Mouse (Mus musculus) CH12.LX (cell line): Measurements from ENCODE around the gene Jph2. TPM values are rescaled to one million over a fixed set of nuclear protein-coding genes. Genes with fewer than 3 reads are reported as not detected.

ENCODE experiments used
- DNase-seq: peaks from one replicate; pipeline ENCODE4 v3.0.0-alpha.2; 2013; ENCODE audit errors: extremely low read depth
- H3K27ac ChIP-seq: 2 replicates; pipeline ENCODE4 v1.5.1; 2012; ENCODE audit warnings: low read depth, mild to moderate bottlenecking, control low read depth, moderate library complexity; ENCODE audit not compliant: insufficient read depth
- H3K27me3 ChIP-seq: replicated peaks from 2 replicates; pipeline ENCODE3; 2012; ENCODE audit warnings: inconsistent platforms
- H3K36me3 ChIP-seq, 2 experiments: replicated peaks in 1 of 2; 2 replicates each; pipeline versions ENCODE3 to v1.6.1; 2012; ENCODE audit warnings: inconsistent platforms in 1 of 2, low read length in 1 of 2, mild to moderate bottlenecking in 1 of 2, mixed read lengths in 1 of 2, moderate library complexity in 1 of 2; ENCODE audit not compliant: control insufficient read depth in 1 of 2, insufficient read depth in 1 of 2
- H3K4me1 ChIP-seq, 2 experiments: 2 replicates each; pipeline ENCODE4 v1.6.1; 2012; ENCODE audit warnings: inconsistent platforms in 1 of 2, moderate library complexity in 1 of 2; ENCODE audit not compliant: insufficient read depth in 2 of 2, control insufficient read depth in 1 of 2
- H3K4me2 ChIP-seq: 2 replicates; pipeline ENCODE4 v1.6.1; 2012; ENCODE audit warnings: low read depth, mild to moderate bottlenecking, control low read depth; ENCODE audit not compliant: poor library complexity, insufficient read depth, severe bottlenecking
- H3K4me3 ChIP-seq, 3 experiments: fragments of 150-350 bp in 1 of 3; sonication (generic) in 1 of 3; replicated peaks in 1 of 3; 2 replicates each; pipeline versions ENCODE3 to v1.5.1; 2011 to 2012; ENCODE audit warnings: low read depth in 2 of 3, low read length in 2 of 3, mild to moderate bottlenecking in 2 of 3, moderate library complexity in 2 of 3, control low read depth in 1 of 3, improper control_type of control experiment in 1 of 3, inconsistent platforms in 1 of 3, mixed read lengths in 1 of 3; ENCODE audit not compliant: poor library complexity in 1 of 3
- H3K79me2 ChIP-seq: replicated peaks from 2 replicates; pipeline ENCODE4 v1.6.1; 2012; ENCODE audit warnings: mild to moderate bottlenecking, moderate library complexity; ENCODE audit not compliant: control insufficient read depth, poor library complexity, insufficient read depth, severe bottlenecking; ENCODE audit errors: extremely low read depth
- H3K9ac ChIP-seq: 2 replicates; pipeline ENCODE4 v1.6.1; 2012; ENCODE audit warnings: low read depth, mild to moderate bottlenecking, control low read depth, moderate library complexity; ENCODE audit not compliant: insufficient read depth
- H3K9me3 ChIP-seq: replicated peaks from 2 replicates; pipeline ENCODE3; 2012; ENCODE audit warnings: low read length, inconsistent platforms, mixed read lengths
- JUND ChIP-seq: conservative IDR thresholded peaks from 2 replicates; pipeline ENCODE4 v1.6.1; 2011; ENCODE audit warnings: low read depth, low read length, improper control_type of control experiment
- MAFK ChIP-seq: IDR thresholded peaks from 2 replicates; pipeline ENCODE4 v1.6.1; 2011; ENCODE audit warnings: low read length, improper control_type of control experiment; ENCODE audit not compliant: insufficient replicate concordance
- POLR2A ChIP-seq: IDR thresholded peaks from 2 replicates; pipeline ENCODE4 v1.6.1; 2011; ENCODE audit warnings: low read depth, mild to moderate bottlenecking, improper control_type of control experiment, low read length
- ZNF384 ChIP-seq: IDR thresholded peaks from 2 replicates; pipeline ENCODE4 v1.6.1; 2012; ENCODE audit warnings: low read depth, low read length, improper control_type of control experiment, inconsistent platforms
- dilution Hi-C: fragments of 300-500 bp; cut with MboI; formaldehyde crosslinking; loops from 2 replicates; pipeline ENCODE4 v1.14.3; 2020; ENCODE audit warnings: low sequenced_read_pairs; ENCODE audit not compliant: extremely low pct_unique_long_range_greater_than_20kb, extremely low pct_ligation_motif_present
- in situ Hi-C: fragments of 300-500 bp; cut with MboI; formaldehyde crosslinking; loops from 3 replicates; pipeline ENCODE4 v1.14.3; 2019; ENCODE audit warnings: low sequenced_read_pairs, low pct_ligation_motif_present, low pct_unique_long_range_greater_than_20kb, mixed read lengths
- polyA plus RNA-seq: library from polyadenylated mRNA; unstranded; fragments of >175 nt; gene quantifications from 2 replicates; pipeline ENCODE4 v1.2.1, GENCODE M21; 2012; ENCODE audit warnings: low read depth; ENCODE audit not compliant: insufficient read length
- total RNA-seq, 2 experiments: library from RNA; depleted of rRNA; stranded (reverse); fragments of 300-350 nt in 1 of 2; fragments of >200 nt in 1 of 2; gene quantifications; 2 replicates each; pipeline ENCODE4 v1.2.3; 2012 to 2014

The Jph2 gene
- total and polyA plus RNA-seq, 3 experiments, result not detected

- peaks cover 86% of the 10 kb centered on the region for H3K27me3 ChIP-seq
- in situ Hi-C loops, result no loop called here
Measured at GRCm38 (mm10) chr2:163288881-163289379, 108.9 kb downstream of the Jph2 start.

More at GRCm38 (mm10) chr2:163288881-163289379, 108.9 kb downstream of the Jph2 start:
- Histone ChIP-seq H3K9me3 (no peaks in the 10 kb centered on the region), H3K79me2 (no peaks in the 10 kb centered on the region), H3K4me2 (no peak overlapping the region), H3K36me3 (no peaks in the 10 kb centered on the region), H3K4me3 (no peak overlapping the region), H3K4me1 (no peaks in the 10 kb centered on the region), H3K27ac (no peak overlapping the region), H3K9ac (no peak overlapping the region)
- DNase-seq, result no peak
- dilution Hi-C loops, result no loop called here
- TF ChIP-seq POLR2A (no peak), MAFK (no peak), ZNF384 (no peak), JUND (no peak)

Other genes with a start within 250 kb of the Jph2 start
- gene Tox2, start 194.9 kb downstream of the Jph2 start, total RNA-seq (2012; rRNA removed), result not detected in 2 replicates
- not detected in 2 replicates for gene Tox2, start 194.9 kb downstream of the Jph2 start, total RNA-seq (2014; rRNA removed)
- not detected in 2 replicates for gene Tox2, start 194.9 kb downstream of the Jph2 start, polyA plus RNA-seq
- gene Oser1, start 26.7 kb upstream of the Jph2 start, total RNA-seq (2012; rRNA removed), result 29.0 and 31.3 TPM in 2 replicates
- 44.9 and 54.7 TPM in 2 replicates for gene Oser1, start 26.7 kb upstream of the Jph2 start, total RNA-seq (2014; rRNA removed)
- gene Oser1, start 26.7 kb upstream of the Jph2 start, polyA plus RNA-seq, result 38.1 and 45.0 TPM in 2 replicates
- not detected in 2 replicates for gene Gdap1l1, start 40.5 kb upstream of the Jph2 start, total RNA-seq (2012; rRNA removed)
- gene Gdap1l1, start 40.5 kb upstream of the Jph2 start, total RNA-seq (2014; rRNA removed), result not detected in 2 replicates
- not detected in 2 replicates for gene Gdap1l1, start 40.5 kb upstream of the Jph2 start, polyA plus RNA-seq
- 5.5 and 6.0 TPM in 2 replicates for gene Fitm2, start 74.6 kb upstream of the Jph2 start, total RNA-seq (2012; rRNA removed)
- 4.9 and 5.0 TPM in 2 replicates for gene Fitm2, start 74.6 kb upstream of the Jph2 start, total RNA-seq (2014; rRNA removed)
- gene Fitm2, start 74.6 kb upstream of the Jph2 start, polyA plus RNA-seq, result 3.5 and 3.9 TPM in 2 replicates
- not detected in 2 replicates for gene R3hdml, start 94.3 kb upstream of the Jph2 start, total RNA-seq (2012; rRNA removed)
- not detected in 2 replicates for gene R3hdml, start 94.3 kb upstream of the Jph2 start, total RNA-seq (2014; rRNA removed)
- gene R3hdml, start 94.3 kb upstream of the Jph2 start, polyA plus RNA-seq, result not detected in 2 replicates
- gene Hnf4a, start 108.8 kb upstream of the Jph2 start, total RNA-seq (2012; rRNA removed), result not detected in 2 replicates
- not detected in 2 replicates for gene Hnf4a, start 108.8 kb upstream of the Jph2 start, total RNA-seq (2014; rRNA removed)
- gene Hnf4a, start 108.8 kb upstream of the Jph2 start, polyA plus RNA-seq, result not detected in 2 replicates
- 25.7 and 26.2 TPM in 2 replicates for gene Ttpal, start 204.3 kb upstream of the Jph2 start, total RNA-seq (2012; rRNA removed)
- gene Ttpal, start 204.3 kb upstream of the Jph2 start, total RNA-seq (2014; rRNA removed), result 32.5 and 38.9 TPM in 2 replicates
- gene Ttpal, start 204.3 kb upstream of the Jph2 start, polyA plus RNA-seq, result 17.3 and 21.9 TPM in 2 replicates
- 345 and 358 TPM in 2 replicates for gene Serinc3, start 247.1 kb upstream of the Jph2 start, total RNA-seq (2012; rRNA removed)
- gene Serinc3, start 247.1 kb upstream of the Jph2 start, total RNA-seq (2014; rRNA removed), result 411 and 467 TPM in 2 replicates
- gene Serinc3, start 247.1 kb upstream of the Jph2 start, polyA plus RNA-seq, result 493 and 611 TPM in 2 replicates